Mouse (Mus musculus) olfactory bulb, adult 2 months (tissue): ENCODE measurements around the gene Ankrd39.

Experiments
- CTCF ChIP-seq: fragments of 200-500 bp; IDR thresholded peaks from 2 replicates; pipeline ENCODE4 v1.5.1; 2012; ENCODE audit warnings: low read depth, mild to moderate bottlenecking, low read length, moderate library complexity; ENCODE audit not compliant: insufficient read depth
- POLR2A ChIP-seq: fragments of 200-500 bp; IDR thresholded peaks from 2 replicates; pipeline ENCODE4 v1.6.1; 2012; ENCODE audit warnings: mild to moderate bottlenecking, low read depth, low read length, moderate library complexity; ENCODE audit not compliant: insufficient read depth

GRCm38 (mm10) chr1:36547981-36548598, 845 bp upstream of the Ankrd39 start:
- TF ChIP-seq POLR2A = no peak
- no peak for TF ChIP-seq CTCF
